Mouse (Mus musculus) brain, embryonic 14.5 days (tissue): Measurements from ENCODE around the gene Zfp981.
"Not testable (repeated sequence)": the region's sequence is repeated elsewhere in the genome, so short reads cannot be mapped to it uniquely, and the experiment has no call there.

ENCODE experiments used
- CTCF ChIP-seq: fragments of 200-500 bp; IDR thresholded peaks from 2 replicates; pipeline ENCODE4 v1.5.1; 2012; ENCODE audit warnings: inconsistent platforms, mild to moderate bottlenecking, moderate library complexity, borderline replicate concordance; ENCODE audit not compliant: insufficient read depth, insufficient read length; ENCODE audit errors: extremely low read depth
- POLR2A ChIP-seq: fragments of 200-500 bp; IDR thresholded peaks from 2 replicates; pipeline ENCODE4 v1.6.1; 2012; ENCODE audit warnings: mild to moderate bottlenecking, inconsistent platforms, borderline replicate concordance; ENCODE audit not compliant: poor library complexity, insufficient read depth, insufficient read length, severe bottlenecking; ENCODE audit errors: extremely low read depth

DNA sequence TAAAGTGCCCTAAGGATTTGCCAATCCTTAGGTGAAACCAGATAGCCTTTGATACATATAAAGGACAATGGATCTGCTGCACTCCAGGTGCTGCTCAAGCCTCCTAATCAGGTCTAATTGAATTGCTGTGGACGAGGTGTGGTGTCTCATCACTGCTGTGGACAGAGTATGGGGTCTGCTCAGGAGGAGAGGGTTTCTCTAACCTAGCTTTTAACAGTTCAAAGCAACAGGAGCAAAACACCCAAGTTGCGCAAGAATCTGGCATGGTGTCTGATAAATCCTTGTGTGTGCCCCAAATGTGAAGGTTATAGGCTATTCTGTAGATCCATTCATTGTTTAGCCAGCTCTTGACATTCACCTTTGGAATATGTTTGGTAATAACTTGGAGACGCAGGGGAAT is 24.9 kb upstream of the Zfp981 start:
- TF ChIP-seq CTCF, POLR2A: not testable (repeated sequence)
